Mouse (Mus musculus) cerebral cortex, adult 2 months (tissue): ENCODE results near the gene Ncbp3.

Source experiments
- WGBS: fragments of 180-500 bp; shearing (Covaris S2); methylation state at CpG from one replicate; pipeline ENCODE4 v1.1.7; 2018; 5-methylcytosine and 5-hydroxymethylcytosine counted together

Gene Ncbp3

GRCm38 (mm10) chr11:73030821-73031498 lies 16.6 kb upstream of the Ncbp3 start:
- WGBS: 23% methylated on average over 20 of the region's 20 CpGs

- WGBS: 61% methylated on average over 5 of the region's 5 CpGs
Measured at GRCm38 (mm10) chr11:73031536-73031935, 16.0 kb upstream of the Ncbp3 start.

GRCm38 (mm10) chr11:73036077-73036476 lies 11.5 kb upstream of the Ncbp3 start:
- WGBS: 84% methylated on average over 7 of the region's 7 CpGs

GRCm38 (mm10) chr11:73036889-73037288 lies 10.7 kb upstream of the Ncbp3 start:
- WGBS: 61% methylated on average over 6 of the region's 6 CpGs

GRCm38 (mm10) chr11:73037691-73038090 lies 9.9 kb upstream of the Ncbp3 start:
- 92% methylated on average over 3 of the region's 3 CpGs for WGBS

- WGBS: 54% methylated on average over 9 of the region's 9 CpGs
Measured at GRCm38 (mm10) chr11:73039102-73039799, 8.3 kb upstream of the Ncbp3 start.

- WGBS: 63% methylated on average over 6 of the region's 6 CpGs
Measured at GRCm38 (mm10) chr11:73044229-73044755, 3.3 kb upstream of the Ncbp3 start.

GRCm38 (mm10) chr11:73044789-73045188 lies 2.8 kb upstream of the Ncbp3 start:
- 74% methylated on average over 4 of the region's 4 CpGs for WGBS

- 1% methylated on average over 55 of the region's 55 CpGs for WGBS
Measured at GRCm38 (mm10) chr11:73048030-73048876, 670 bp downstream of the Ncbp3 start.

GRCm38 (mm10) chr11:73049335-73049734 lies 1.8 kb downstream of the Ncbp3 start:
- WGBS: 2% methylated on average over 4 of the region's 4 CpGs

GRCm38 (mm10) chr11:73052795-73053194 lies 5.2 kb downstream of the Ncbp3 start:
- 69% methylated on average over 1 of the region's 1 CpGs for WGBS

GRCm38 (mm10) chr11:73057701-73058100 lies 10.1 kb downstream of the Ncbp3 start:
- 89% methylated on average over 5 of the region's 5 CpGs for WGBS

GRCm38 (mm10) chr11:73059630-73060029 lies 12.0 kb downstream of the Ncbp3 start:
- WGBS: 86% methylated on average over 3 of the region's 3 CpGs

GRCm38 (mm10) chr11:73061413-73061812 lies 13.8 kb downstream of the Ncbp3 start:
- 71% methylated on average over 3 of the region's 3 CpGs for WGBS

- WGBS: 87% methylated on average over 3 of the region's 3 CpGs
Measured at GRCm38 (mm10) chr11:73071839-73072238, 24.3 kb downstream of the Ncbp3 start.

- 51% methylated on average over 4 of the region's 4 CpGs for WGBS
Measured at GRCm38 (mm10) chr11:73076295-73076694, 28.7 kb downstream of the Ncbp3 start.

GRCm38 (mm10) chr11:73076733-73077132 lies 29.1 kb downstream of the Ncbp3 start:
- 47% methylated on average over 4 of the region's 4 CpGs for WGBS

- WGBS: 55% methylated on average over 6 of the region's 6 CpGs
Measured at GRCm38 (mm10) chr11:73077211-73077720, 29.7 kb downstream of the Ncbp3 start.

- WGBS: 68% methylated on average over 8 of the region's 8 CpGs
Measured at GRCm38 (mm10) chr11:73078615-73079014, 31.0 kb downstream of the Ncbp3 start.

GRCm38 (mm10) chr11:73080306-73080705 lies 32.7 kb downstream of the Ncbp3 start:
- 93% methylated on average over 3 of the region's 3 CpGs for WGBS

GRCm38 (mm10) chr11:73084303-73084702 lies 36.7 kb downstream of the Ncbp3 start:
- WGBS: 76% methylated on average over 6 of the region's 6 CpGs

- WGBS: 41% methylated on average over 10 of the region's 10 CpGs
Measured at GRCm38 (mm10) chr11:73084804-73085231, 37.2 kb downstream of the Ncbp3 start.
